Mouse (Mus musculus): Measurements from ENCODE around the gene Polr2h. TPM values are rescaled to one million over a fixed set of nuclear protein-coding genes. Genes with fewer than 3 reads are reported as not detected.

Gene Polr2h
- polyA plus RNA-seq, 1 experiment from 2014 or later = 119 TPM

DNA sequence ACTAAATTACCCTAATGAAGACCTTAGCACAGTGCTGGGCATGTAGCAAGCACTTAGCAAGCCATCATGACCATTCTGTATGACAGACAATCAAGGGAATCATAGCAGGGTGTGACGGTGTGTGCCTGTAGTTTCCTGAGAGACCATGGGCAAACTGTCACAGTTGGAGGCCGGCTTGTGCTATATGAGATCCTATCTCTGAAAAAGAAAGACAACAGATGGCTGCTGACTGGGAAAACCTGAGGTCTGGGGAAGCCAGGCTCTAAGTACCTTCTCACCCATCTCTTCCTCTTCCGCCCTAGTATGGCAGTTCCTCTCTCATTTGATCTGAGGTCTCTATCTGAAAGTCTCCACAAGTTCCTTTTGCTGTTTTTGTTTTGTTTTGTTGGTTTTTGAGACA, 11.7 kb upstream of the Polr2h start:
- ATAC-seq (ENCODE audit: low FRiP score) (no peak), DNase-seq (ENCODE audit: low spot score, missing footprints) (no peak)
- peaks cover 5% of the 10 kb centered on the region; the same call in 1 of the 2 replicates for H3K36me3 ChIP-seq (ENCODE audit: control insufficient read depth, insufficient read depth, low read length)
- H3K4me1 ChIP-seq (ENCODE audit: control insufficient read depth, insufficient read depth, low read length) = peaks cover 19% of the 10 kb centered on the region
- WGBS = 83% methylated on average over 3 of the region's 3 CpGs
- no peaks in the 10 kb centered on the region for H3K27me3 ChIP-seq (ENCODE audit: control insufficient read depth, insufficient read depth, low read length)
- H3K4me2 ChIP-seq = no peak overlapping the region
- no peak overlapping the region for H3K27ac ChIP-seq (ENCODE audit: low read depth, low read length)
- H3K9me3 ChIP-seq (ENCODE audit: control insufficient read depth, low read length) = no peaks in the 10 kb centered on the region
- H3K9ac ChIP-seq (ENCODE audit: low read length) = no peak overlapping the region
- H3K4me3 ChIP-seq (ENCODE audit: low read depth, low read length) = no peak overlapping the region

DNA sequence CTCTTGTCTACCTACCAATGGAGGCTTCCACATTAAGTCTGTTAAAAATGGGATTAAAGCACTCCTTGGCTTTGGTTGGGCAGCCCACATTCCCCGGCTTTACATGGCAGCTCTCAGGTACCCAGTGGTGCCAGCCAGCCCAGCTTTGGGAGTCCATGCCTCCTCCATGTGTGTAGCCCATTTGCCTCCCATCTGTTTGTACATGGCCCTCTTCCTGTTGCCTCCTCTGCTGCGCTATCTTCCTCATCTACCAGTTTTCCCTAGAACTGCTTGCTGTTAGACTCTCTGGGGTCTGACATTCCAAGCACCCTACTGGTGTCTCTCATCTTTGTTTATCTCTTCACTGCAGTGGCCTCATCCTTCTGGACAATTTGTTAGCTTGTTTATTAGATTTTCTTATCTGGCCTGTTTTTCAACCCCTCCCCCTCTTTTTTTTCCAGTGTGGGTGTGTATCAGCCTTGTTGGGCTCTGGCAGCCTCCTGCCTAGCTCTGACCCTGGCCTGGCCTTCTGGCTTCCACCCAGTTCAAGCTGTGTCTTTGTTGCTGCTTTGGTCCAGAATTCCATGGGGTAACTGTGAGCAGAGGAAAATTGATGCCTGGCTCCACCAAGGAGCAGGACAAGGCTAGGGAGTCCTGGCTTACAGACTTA, 10.9 kb upstream of the Polr2h start:
- H3K9ac ChIP-seq (ENCODE audit: low read length) = no peak overlapping the region
- H3K9me3 ChIP-seq (ENCODE audit: control insufficient read depth, low read length) = no peaks in the 10 kb centered on the region
- peaks cover 15% of the 10 kb centered on the region for H3K4me1 ChIP-seq (ENCODE audit: control insufficient read depth, insufficient read depth, low read length)
- no peak overlapping the region for H3K4me2 ChIP-seq
- no peak overlapping the region for H3K27ac ChIP-seq (ENCODE audit: low read depth, low read length)
- H3K27me3 ChIP-seq (ENCODE audit: control insufficient read depth, insufficient read depth, low read length) = no peaks in the 10 kb centered on the region
- no peak overlapping the region for H3K4me3 ChIP-seq (ENCODE audit: low read depth, low read length)
- 83% methylated on average over 2 of the region's 2 CpGs for WGBS
- ATAC-seq (ENCODE audit: low FRiP score) (no peak), DNase-seq (ENCODE audit: low spot score, missing footprints) (no peak)
- H3K36me3 ChIP-seq (ENCODE audit: control insufficient read depth, insufficient read depth, low read length) = peaks cover 5% of the 10 kb centered on the region; the same call in 1 of the 2 replicates

DNA sequence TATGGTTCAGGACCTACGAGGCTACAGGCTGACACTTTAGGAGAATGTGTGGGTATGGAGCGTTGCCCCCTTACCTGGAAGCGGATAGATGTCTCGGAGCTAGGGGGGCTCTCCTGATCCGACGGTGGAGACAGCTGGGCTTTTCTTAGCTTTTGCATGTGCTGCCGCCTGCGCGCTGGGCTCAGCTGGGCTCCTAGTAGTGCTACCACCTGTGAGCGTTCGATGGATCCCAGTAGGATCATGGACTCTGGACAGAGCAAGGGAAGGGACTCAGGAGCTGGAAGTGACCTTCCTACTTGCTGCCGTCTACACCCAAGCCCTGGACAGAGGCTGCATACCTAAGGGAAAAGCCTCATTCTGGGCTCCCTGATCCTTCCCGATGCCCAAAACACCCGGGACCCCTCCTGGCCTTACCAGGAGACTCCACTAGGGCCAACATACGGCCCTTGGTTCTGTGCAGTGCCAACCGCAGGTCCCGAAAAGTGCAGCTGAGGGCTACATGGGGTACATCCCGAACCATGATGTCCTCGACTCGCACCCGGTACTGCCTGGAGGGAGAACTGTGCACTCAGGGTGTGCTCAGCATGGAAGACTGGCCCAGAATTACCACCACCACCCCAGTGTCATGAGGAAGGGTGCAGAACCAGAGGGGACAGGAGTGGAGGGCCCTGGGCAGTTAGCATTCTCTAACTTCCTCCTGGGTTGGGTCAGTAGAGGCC, 9.1 kb upstream of the Polr2h start:
- H3K36me3 ChIP-seq (ENCODE audit: control insufficient read depth, insufficient read depth, low read length) = peaks cover 5% of the 10 kb centered on the region; the same call in 1 of the 2 replicates
- no peak overlapping the region for H3K4me3 ChIP-seq (ENCODE audit: low read depth, low read length)
- no peaks in the 10 kb centered on the region for H3K9me3 ChIP-seq (ENCODE audit: control insufficient read depth, low read length)
- 92% methylated on average over 21 of the region's 21 CpGs for WGBS
- no peak overlapping the region for H3K9ac ChIP-seq (ENCODE audit: low read length)
- H3K4me1 ChIP-seq (ENCODE audit: control insufficient read depth, insufficient read depth, low read length) = no peaks in the 10 kb centered on the region
- H3K27me3 ChIP-seq (ENCODE audit: control insufficient read depth, insufficient read depth, low read length) = no peaks in the 10 kb centered on the region
- no peak overlapping the region for H3K27ac ChIP-seq (ENCODE audit: low read depth, low read length)
- ATAC-seq (ENCODE audit: low FRiP score) = peak; percentile 1; the same call in 1 of the 2 replicates
- no peak overlapping the region for H3K4me2 ChIP-seq
- DNase-seq (ENCODE audit: low spot score, missing footprints) = no peak

DNA sequence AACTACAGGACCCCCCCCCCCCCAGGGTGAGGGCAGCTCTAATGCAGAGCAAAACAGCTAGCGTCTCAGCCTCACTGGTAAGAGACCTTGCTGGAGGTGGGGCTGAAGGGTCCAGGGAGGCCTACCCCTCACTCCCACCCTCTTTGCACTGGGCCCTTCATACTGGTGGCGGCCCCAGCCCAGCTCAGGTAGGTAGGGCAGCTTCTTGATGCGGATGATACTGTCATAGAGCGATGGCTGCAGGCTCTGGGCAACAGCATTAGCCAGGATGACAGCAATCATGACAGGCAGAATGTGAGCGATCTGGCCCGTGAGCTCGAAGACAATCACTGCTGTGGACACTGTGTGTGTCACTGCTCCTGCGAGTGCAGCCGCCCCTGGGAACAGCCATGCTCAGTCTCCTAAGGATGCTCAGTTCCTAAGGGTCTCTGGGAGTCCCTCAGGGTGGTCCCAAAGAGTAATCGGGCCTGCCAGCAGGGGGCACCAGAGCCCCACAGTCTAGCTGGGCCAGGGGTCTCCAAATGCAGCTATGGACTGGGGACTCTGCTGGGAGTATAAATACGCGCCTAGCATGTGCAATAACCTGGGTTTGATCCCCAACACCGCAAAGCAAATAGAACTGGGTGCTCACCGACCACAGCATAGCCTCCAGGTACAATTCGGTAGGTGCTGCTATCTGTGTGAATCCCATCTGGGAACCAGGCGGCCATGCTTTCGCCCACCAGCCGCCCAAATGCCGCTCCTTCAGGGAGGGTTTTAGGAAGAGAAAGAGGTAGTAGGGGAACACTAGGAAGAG, 8.3 kb upstream of the Polr2h start:
- H3K4me1 ChIP-seq (ENCODE audit: control insufficient read depth, insufficient read depth, low read length) = no peaks in the 10 kb centered on the region; the same call in 1 of the 2 replicates
- H3K27me3 ChIP-seq (ENCODE audit: control insufficient read depth, insufficient read depth, low read length) = no peaks in the 10 kb centered on the region
- peak; percentile 70 for ATAC-seq (ENCODE audit: low FRiP score)
- H3K9me3 ChIP-seq (ENCODE audit: control insufficient read depth, low read length) = no peaks in the 10 kb centered on the region
- DNase-seq (ENCODE audit: low spot score, missing footprints) = peak; percentile 98
- no peak overlapping the region for H3K27ac ChIP-seq (ENCODE audit: low read depth, low read length)
- H3K4me3 ChIP-seq (ENCODE audit: low read depth, low read length) = no peak overlapping the region
- peaks cover 5% of the 10 kb centered on the region; the same call in 1 of the 2 replicates for H3K36me3 ChIP-seq (ENCODE audit: control insufficient read depth, insufficient read depth, low read length)
- no peak overlapping the region for H3K9ac ChIP-seq (ENCODE audit: low read length)
- no peak overlapping the region for H3K4me2 ChIP-seq
- 72% methylated on average over 19 of the region's 19 CpGs for WGBS

DNA sequence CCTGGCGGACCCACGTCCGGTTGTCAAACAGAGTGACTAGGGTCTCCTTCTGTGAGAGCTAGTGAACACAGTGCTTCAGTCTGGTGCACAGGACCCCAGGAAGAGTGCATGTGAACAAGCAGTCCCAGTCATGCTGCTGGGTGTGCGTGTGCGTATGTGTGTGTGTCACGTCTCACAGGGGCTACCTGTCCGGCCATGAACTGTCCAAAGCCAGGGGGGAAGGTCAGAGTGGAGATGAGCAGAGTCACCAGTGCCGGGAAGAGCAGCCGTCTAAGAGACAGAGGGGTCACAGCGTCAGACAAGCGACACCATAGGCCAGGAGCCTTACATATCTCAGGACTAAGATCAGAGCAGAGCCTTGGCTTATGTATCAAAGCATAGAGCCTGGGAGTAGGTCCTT, 7.1 kb upstream of the Polr2h start:
- H3K4me2 ChIP-seq = no peak overlapping the region
- H3K9me3 ChIP-seq (ENCODE audit: control insufficient read depth, low read length) = no peaks in the 10 kb centered on the region
- no peak overlapping the region for H3K9ac ChIP-seq (ENCODE audit: low read length)
- ATAC-seq (ENCODE audit: low FRiP score) (no peak), DNase-seq (ENCODE audit: low spot score, missing footprints) (no peak)
- H3K4me3 ChIP-seq (ENCODE audit: low read depth, low read length) = no peak overlapping the region
- WGBS = 94% methylated on average over 11 of the region's 11 CpGs
- peaks cover 5% of the 10 kb centered on the region; the same call in 1 of the 2 replicates for H3K36me3 ChIP-seq (ENCODE audit: control insufficient read depth, insufficient read depth, low read length)
- no peak overlapping the region for H3K27ac ChIP-seq (ENCODE audit: low read depth, low read length)
- H3K4me1 ChIP-seq (ENCODE audit: control insufficient read depth, insufficient read depth, low read length) = peaks cover 10% of the 10 kb centered on the region
- no peaks in the 10 kb centered on the region for H3K27me3 ChIP-seq (ENCODE audit: control insufficient read depth, insufficient read depth, low read length)

DNA sequence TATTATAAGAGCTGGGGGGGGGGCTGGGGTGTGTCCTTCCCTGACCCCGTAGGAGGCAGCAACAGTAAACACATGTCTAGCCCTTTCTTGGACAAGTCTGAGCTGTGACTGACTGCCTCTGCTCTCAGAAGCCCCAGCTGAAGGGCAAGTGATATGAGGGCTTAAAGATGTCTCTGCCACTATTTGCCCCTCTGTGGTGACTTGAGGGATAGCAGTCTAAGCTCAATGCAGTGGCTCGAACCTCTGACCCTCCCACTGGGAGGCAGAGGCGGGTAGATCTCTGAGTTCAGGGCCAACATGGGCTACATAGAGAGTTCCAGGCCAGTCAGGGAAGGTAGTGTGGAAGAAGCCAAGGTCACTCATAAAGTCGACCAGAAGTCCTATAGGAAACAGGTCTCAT, 6.7 kb upstream of the Polr2h start:
- no peak overlapping the region for H3K9ac ChIP-seq (ENCODE audit: low read length)
- peaks cover 5% of the 10 kb centered on the region; the same call in 1 of the 2 replicates for H3K36me3 ChIP-seq (ENCODE audit: control insufficient read depth, insufficient read depth, low read length)
- no peak overlapping the region for H3K27ac ChIP-seq (ENCODE audit: low read depth, low read length)
- no peaks in the 10 kb centered on the region for H3K9me3 ChIP-seq (ENCODE audit: control insufficient read depth, low read length)
- peaks cover 11% of the 10 kb centered on the region for H3K4me1 ChIP-seq (ENCODE audit: control insufficient read depth, insufficient read depth, low read length)
- no peak overlapping the region for H3K4me3 ChIP-seq (ENCODE audit: low read depth, low read length)
- 91% methylated on average over 4 of the region's 4 CpGs for WGBS
- H3K27me3 ChIP-seq (ENCODE audit: control insufficient read depth, insufficient read depth, low read length) = no peaks in the 10 kb centered on the region
- DNase-seq (ENCODE audit: low spot score, missing footprints) = no peak
- no peak for ATAC-seq (ENCODE audit: low FRiP score)
- no peak overlapping the region for H3K4me2 ChIP-seq

DNA sequence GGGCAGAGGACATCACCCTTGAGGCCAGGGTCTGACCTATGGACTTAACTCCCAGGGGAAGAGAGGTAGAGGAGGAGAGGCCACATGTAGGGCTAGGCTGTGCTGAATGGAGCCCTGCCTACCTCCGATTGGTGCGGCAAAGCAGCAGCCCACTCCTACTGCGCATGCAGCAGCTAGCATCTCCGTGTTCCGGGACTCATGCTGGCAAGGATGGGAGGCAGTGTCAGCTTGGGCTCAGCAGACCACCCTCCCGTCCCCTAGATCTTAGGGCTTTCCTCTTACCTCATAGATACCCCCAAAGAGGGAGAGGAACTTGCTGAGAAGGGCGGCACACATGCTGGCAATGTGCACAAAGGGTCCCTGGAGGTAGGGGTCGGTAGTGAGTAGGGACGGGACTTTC, 5.3 kb upstream of the Polr2h start:
- Histone ChIP-seq H3K27ac (ENCODE audit: low read depth, low read length) (no peak overlapping the region), H3K9me3 (ENCODE audit: control insufficient read depth, low read length) (no peaks in the 10 kb centered on the region), H3K4me3 (ENCODE audit: low read depth, low read length) (no peak overlapping the region), H3K27me3 (ENCODE audit: control insufficient read depth, insufficient read depth, low read length) (no peaks in the 10 kb centered on the region), H3K4me1 (ENCODE audit: control insufficient read depth, insufficient read depth, low read length) (peaks cover 20% of the 10 kb centered on the region), H3K36me3 (ENCODE audit: control insufficient read depth, insufficient read depth, low read length) (peaks cover 5% of the 10 kb centered on the region; the same call in 1 of the 2 replicates), H3K4me2 (no peak overlapping the region), H3K9ac (ENCODE audit: low read length) (no peak overlapping the region)
- no peak for ATAC-seq (ENCODE audit: low FRiP score)
- DNase-seq (ENCODE audit: low spot score, missing footprints) = no peak
- 78% methylated on average over 9 of the region's 9 CpGs for WGBS

DNA sequence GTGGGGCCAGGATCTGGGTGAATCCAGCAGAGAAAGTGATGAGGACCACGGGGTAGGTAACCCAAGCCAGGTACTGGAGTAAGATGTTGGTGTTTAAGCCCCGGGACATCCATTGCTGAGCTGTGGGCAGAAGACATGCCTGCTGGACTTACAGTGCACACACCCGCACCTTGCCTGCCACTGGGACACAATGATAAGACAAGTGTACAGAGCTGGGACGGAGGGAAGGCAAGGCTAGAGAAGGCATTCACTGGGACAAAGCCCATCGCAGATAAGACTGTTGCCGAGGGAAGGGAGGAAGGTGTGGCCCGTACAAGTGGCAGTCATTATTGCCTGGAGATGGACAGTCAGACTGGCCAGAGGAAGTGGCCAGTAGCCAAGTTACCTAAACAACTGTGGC, 4.6 kb upstream of the Polr2h start:
- Histone ChIP-seq H3K27me3 (ENCODE audit: control insufficient read depth, insufficient read depth, low read length) (no peaks in the 10 kb centered on the region), H3K4me2 (no peak overlapping the region), H3K9ac (ENCODE audit: low read length) (no peak overlapping the region), H3K9me3 (ENCODE audit: control insufficient read depth, low read length) (no peaks in the 10 kb centered on the region), H3K36me3 (ENCODE audit: control insufficient read depth, insufficient read depth, low read length) (peaks cover 3% of the 10 kb centered on the region; the same call in 1 of the 2 replicates), H3K4me3 (ENCODE audit: low read depth, low read length) (no peak overlapping the region), H3K27ac (ENCODE audit: low read depth, low read length) (no peak overlapping the region), H3K4me1 (ENCODE audit: control insufficient read depth, insufficient read depth, low read length) (peaks cover 20% of the 10 kb centered on the region)
- DNase-seq (ENCODE audit: low spot score, missing footprints) (no peak), ATAC-seq (ENCODE audit: low FRiP score) (no peak)
- 90% methylated on average over 7 of the region's 7 CpGs for WGBS
